Mouse (Mus musculus): ENCODE results near the gene Ndufs5. TPM values are rescaled to one million over a fixed set of nuclear protein-coding genes. Genes with fewer than 3 reads are reported as not detected.

The Ndufs5 gene
- polyA plus RNA-seq (2012; rRNA removed), result 99.5 and 147 TPM in 2 replicates

DNA sequence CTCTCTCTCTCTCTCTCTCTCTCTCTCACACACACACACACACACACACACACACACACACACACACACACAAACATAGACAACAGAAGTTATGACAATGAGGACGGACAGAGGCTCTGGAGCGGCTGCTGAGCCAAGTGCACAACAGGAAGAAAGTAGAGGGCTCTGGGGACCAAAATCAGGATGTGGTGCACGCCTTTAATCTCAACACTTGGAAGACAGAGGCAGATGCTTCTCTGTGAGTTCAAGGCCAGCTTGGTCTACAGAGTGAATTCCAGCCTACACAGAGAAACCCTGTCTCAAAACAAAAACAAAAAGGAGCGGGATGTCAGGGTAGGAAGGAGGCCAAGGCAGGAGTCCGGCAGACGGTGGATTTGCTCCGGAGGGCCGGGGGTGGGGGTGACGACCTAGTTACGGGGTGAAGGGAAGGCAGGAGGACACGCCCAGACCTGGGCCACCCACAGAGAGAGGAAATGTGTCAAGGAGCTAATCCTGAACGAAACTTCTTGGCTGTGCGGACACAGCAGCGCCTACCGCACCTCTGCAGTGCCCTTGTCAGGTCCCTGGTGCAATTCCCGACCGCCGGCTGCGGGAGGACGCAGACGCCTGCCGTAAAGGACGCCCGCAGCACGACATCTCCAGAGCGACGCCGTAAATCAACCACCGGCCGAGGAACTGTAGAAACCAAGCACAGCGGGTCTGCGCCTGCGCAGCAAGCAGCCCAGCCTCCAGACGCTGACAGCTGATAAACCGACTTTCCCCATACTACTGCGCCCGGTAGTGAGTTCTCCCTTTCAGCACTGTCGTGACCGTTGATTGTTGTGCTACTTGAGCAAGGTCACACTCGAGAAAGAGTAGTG lies at the start of gene Ndufs5:
Gene Ndufs5 (minus strand): TSS at position 629 of the 860 bp plus-strand sequence.
- under 1% methylated on average over 40 of the region's 40 CpGs for WGBS
- H3K4me3 ChIP-seq (ENCODE audit: insufficient read depth, low read depth, low read length), result peak within 1 kb of the TSS; percentile 83
- DNase-seq, result peak; percentile 98
- peaks cover 2% of the 10 kb centered on the region; the same call in 1 of the 2 replicates for H3K36me3 ChIP-seq (ENCODE audit: control insufficient read depth, insufficient read depth, low read length)
- no peak for TF ChIP-seq CTCF (conservative IDR thresholded peaks at IDR 0.05; ENCODE audit: insufficient read depth, insufficient read length, low read depth, low read length)
- peak; percentile 85 for TF ChIP-seq POLR2A (IDR thresholded peaks at IDR 0.05; ENCODE audit: low read depth, low read length)
- no peaks in the 10 kb centered on the region; the same call in 1 of the 2 replicates for H3K4me1 ChIP-seq (ENCODE audit: control insufficient read depth, insufficient read depth, low read length)
- H3K27ac ChIP-seq (ENCODE audit: insufficient read depth, low read depth, low read length), result peak within 1 kb of the TSS; percentile 87
- H3K27me3 ChIP-seq (replicated peaks; ENCODE audit: control insufficient read depth, insufficient read depth, low read length), result no peaks in the 10 kb centered on the region

DNA sequence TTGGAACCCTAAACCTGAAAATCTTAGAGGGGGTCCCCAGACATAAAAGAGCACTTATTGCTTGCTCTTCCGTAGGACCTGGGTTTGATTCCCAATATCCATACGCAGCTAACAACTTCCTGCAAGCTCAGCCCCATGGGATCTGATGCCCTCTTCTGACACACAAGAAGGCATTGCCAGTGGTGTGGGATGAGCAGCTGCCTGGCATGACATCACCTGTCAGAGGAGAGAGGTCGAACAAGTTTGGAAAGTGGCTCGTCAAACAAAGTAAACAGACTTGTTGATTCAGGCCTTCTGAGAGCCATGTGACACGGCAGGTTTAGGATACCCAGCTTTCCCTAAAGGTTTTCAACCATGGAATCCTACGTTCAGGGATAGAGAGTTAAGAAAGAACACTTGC lies 47.1 kb upstream of the Ndufs5 start:
- Histone ChIP-seq H3K4me3 (ENCODE audit: insufficient read depth, low read depth, low read length) (no peak overlapping the region), H3K36me3 (ENCODE audit: control insufficient read depth, insufficient read depth, low read length) (no peaks in the 10 kb centered on the region), H3K27me3 (replicated peaks; ENCODE audit: control insufficient read depth, insufficient read depth, low read length) (no peaks in the 10 kb centered on the region), H3K4me1 (ENCODE audit: control insufficient read depth, insufficient read depth, low read length) (no peaks in the 10 kb centered on the region), H3K27ac (ENCODE audit: insufficient read depth, low read depth, low read length) (no peak overlapping the region)
- 72% methylated on average over 6 of the region's 6 CpGs for WGBS
- DNase-seq, result no peak
- no peak for TF ChIP-seq CTCF (conservative IDR thresholded peaks at IDR 0.05; ENCODE audit: insufficient read depth, insufficient read length, low read depth, low read length)
- TF ChIP-seq POLR2A (IDR thresholded peaks at IDR 0.05; ENCODE audit: low read depth, low read length), result no peak

DNA sequence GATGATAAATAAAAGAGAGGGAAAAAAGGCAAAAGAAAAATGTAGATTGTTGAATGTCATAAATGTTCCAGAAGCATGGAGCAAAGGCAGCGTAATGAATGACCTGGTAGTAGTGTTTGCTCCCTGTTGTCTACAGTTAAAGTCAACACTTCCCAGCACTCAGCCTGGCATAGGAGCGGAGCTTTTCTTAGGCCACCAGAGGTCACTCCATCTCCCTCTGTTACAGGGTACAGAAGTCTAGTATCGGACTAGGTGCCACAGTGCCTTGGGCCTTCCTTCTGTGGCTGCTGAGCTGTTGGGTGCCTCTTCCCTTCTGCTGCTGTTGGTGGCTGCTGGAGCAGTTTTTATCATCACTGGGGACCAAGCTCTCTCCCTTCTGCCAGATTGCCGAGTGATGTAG lies 40.3 kb upstream of the Ndufs5 start:
- Histone ChIP-seq H3K27ac (ENCODE audit: insufficient read depth, low read depth, low read length) (no peak overlapping the region), H3K4me3 (ENCODE audit: insufficient read depth, low read depth, low read length) (no peak overlapping the region), H3K4me1 (ENCODE audit: control insufficient read depth, insufficient read depth, low read length) (no peaks in the 10 kb centered on the region), H3K27me3 (replicated peaks; ENCODE audit: control insufficient read depth, insufficient read depth, low read length) (no peaks in the 10 kb centered on the region), H3K36me3 (ENCODE audit: control insufficient read depth, insufficient read depth, low read length) (no peaks in the 10 kb centered on the region)
- TF ChIP-seq POLR2A (IDR thresholded peaks at IDR 0.05; ENCODE audit: low read depth, low read length) (no peak), CTCF (conservative IDR thresholded peaks at IDR 0.05; ENCODE audit: insufficient read depth, insufficient read length, low read depth, low read length) (peak; percentile 69)
- 45% methylated on average over 4 of the region's 4 CpGs for WGBS
- DNase-seq, result peak; percentile 56

DNA sequence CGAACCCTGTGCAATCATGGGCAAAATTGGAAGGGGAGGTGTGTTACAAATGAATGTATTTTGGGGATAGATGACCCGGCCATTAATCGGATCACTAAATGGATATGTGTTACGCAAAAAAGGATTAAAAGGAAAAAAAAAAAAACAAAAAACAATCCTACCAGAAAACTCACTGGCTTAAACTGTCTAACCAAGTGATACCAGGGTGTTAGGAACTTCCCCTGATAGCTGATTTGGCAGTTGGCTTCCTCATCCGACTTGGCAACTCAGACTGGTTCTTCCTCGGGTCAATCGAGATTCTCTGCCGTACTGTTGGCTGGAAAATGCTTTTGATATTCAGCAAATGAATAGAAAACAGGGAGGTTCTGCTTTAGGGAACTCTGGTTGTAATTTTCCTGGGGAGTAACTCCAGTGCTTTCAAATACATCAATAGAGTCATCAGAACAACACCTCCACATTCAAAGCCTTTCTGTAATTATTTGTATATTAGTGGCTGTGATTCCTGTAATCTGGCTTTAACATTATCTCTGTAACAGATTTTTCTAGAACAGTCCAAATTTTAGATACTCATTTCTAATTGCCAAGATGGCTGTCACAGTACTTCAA lies 32.8 kb upstream of the Ndufs5 start:
- Histone ChIP-seq H3K27me3 (replicated peaks; ENCODE audit: control insufficient read depth, insufficient read depth, low read length) (no peaks in the 10 kb centered on the region), H3K27ac (ENCODE audit: insufficient read depth, low read depth, low read length) (no peak overlapping the region; the same call in 1 of the 2 replicates), H3K4me1 (ENCODE audit: control insufficient read depth, insufficient read depth, low read length) (peaks cover 6% of the 10 kb centered on the region), H3K36me3 (ENCODE audit: control insufficient read depth, insufficient read depth, low read length) (no peaks in the 10 kb centered on the region), H3K4me3 (ENCODE audit: insufficient read depth, low read depth, low read length) (peak overlapping the region; percentile 62; the same call in 1 of the 2 replicates)
- peak; percentile 70 for DNase-seq
- 2% methylated on average over 8 of the region's 8 CpGs for WGBS
- TF ChIP-seq CTCF (conservative IDR thresholded peaks at IDR 0.05; ENCODE audit: insufficient read depth, insufficient read length, low read depth, low read length) (no peak), POLR2A (IDR thresholded peaks at IDR 0.05; ENCODE audit: low read depth, low read length) (no peak)

DNA sequence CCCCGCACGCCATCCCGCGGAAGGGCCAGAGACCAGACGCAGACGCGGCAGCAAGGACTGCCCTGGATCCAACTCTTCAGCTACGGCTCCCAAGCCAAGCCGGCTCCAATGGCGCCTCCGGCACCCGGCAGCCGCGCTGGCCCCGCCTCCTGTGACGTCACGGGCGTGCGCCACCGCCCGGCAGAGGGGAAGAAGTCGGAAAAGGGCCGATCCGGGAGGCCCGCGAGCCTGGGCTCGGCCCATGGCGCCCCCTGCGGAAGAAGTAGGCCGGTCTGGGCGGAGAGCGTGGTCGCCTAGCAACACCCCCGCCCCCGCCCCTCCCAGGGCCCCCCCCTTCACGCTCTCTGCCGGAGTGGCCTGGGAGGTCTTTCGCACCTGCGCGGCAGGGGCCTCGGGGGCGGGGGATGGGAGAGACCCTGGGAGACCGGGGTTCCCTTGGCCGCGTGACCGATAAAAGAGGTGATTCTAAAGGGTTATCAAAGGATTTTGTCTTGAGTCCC lies 32.2 kb upstream of the Ndufs5 start, which contains the start of gene Akirin1:
Gene Akirin1 (minus strand): TSS at position 194 of the 500 bp plus-strand sequence.
- TF ChIP-seq CTCF (conservative IDR thresholded peaks at IDR 0.05; ENCODE audit: insufficient read depth, insufficient read length, low read depth, low read length), result 0 out of 2 replicates have a peak, but pooled peaks have one; percentile 11
- peak; percentile 81 for TF ChIP-seq POLR2A (IDR thresholded peaks at IDR 0.05; ENCODE audit: low read depth, low read length)
- H3K27me3 ChIP-seq (replicated peaks; ENCODE audit: control insufficient read depth, insufficient read depth, low read length), result no peaks in the 10 kb centered on the region
- peaks cover 6% of the 10 kb centered on the region for H3K4me1 ChIP-seq (ENCODE audit: control insufficient read depth, insufficient read depth, low read length)
- peak within 1 kb of the TSS; percentile 62 for H3K4me3 ChIP-seq (ENCODE audit: insufficient read depth, low read depth, low read length)
- peak within 1 kb of the TSS; percentile 59 for H3K27ac ChIP-seq (ENCODE audit: insufficient read depth, low read depth, low read length)
- no peaks in the 10 kb centered on the region for H3K36me3 ChIP-seq (ENCODE audit: control insufficient read depth, insufficient read depth, low read length)
- peak; percentile 98 for DNase-seq
- WGBS, result under 1% methylated on average over 45 of the region's 46 CpGs

DNA sequence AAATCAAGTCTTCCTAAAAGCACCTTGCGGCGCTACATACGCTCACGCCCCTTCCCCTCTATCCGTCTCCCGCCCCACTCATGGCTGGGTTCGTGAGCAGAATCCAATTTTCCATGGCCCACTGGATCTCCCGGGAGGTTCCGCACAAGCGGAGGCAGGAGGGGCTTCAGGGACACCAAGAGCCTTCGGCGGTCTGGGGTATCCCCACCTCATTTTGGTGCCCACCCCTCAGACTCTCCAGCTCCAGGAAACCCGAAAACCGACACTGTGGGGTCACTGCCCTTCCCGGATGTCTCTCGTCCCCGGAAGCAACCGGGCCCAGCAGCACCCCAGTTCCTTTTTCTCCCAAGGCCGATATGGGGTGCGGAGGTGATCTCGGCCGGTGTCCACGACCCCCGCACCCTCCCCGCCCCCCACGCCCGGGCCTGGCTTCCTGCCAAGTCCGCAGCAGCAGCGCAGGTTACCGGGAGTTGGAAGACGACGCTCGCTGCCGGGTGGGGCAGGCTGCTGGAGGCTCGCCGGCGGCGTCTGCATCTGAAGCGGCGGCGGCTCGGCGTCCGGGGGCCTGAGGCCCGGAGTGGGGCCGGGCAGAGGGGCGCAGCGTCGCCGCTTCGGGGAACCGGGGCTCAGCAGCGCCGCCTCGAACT lies 31.6 kb upstream of the Ndufs5 start:
- WGBS, result under 1% methylated on average over 54 of the region's 55 CpGs
- peak overlapping the region; percentile 62 for H3K4me3 ChIP-seq (ENCODE audit: insufficient read depth, low read depth, low read length)
- peak overlapping the region; percentile 59; the same call in 1 of the 2 replicates for H3K27ac ChIP-seq (ENCODE audit: insufficient read depth, low read depth, low read length)
- no peaks in the 10 kb centered on the region for H3K36me3 ChIP-seq (ENCODE audit: control insufficient read depth, insufficient read depth, low read length)
- no peak for TF ChIP-seq POLR2A (IDR thresholded peaks at IDR 0.05; ENCODE audit: low read depth, low read length)
- no peak for TF ChIP-seq CTCF (conservative IDR thresholded peaks at IDR 0.05; ENCODE audit: insufficient read depth, insufficient read length, low read depth, low read length)
- H3K27me3 ChIP-seq (replicated peaks; ENCODE audit: control insufficient read depth, insufficient read depth, low read length), result no peaks in the 10 kb centered on the region
- H3K4me1 ChIP-seq (ENCODE audit: control insufficient read depth, insufficient read depth, low read length), result peaks cover 6% of the 10 kb centered on the region
- DNase-seq, result peak; percentile 19

All from kidney, adult 2 months (tissue).